Mouse (Mus musculus) spleen, postnatal 14 days (tissue): ENCODE data around the gene Hnrnpul1.

ENCODE experiments used
- DNase-seq, 2 experiments: peaks; one replicate each; pipeline ENCODE4 v3.0.0; 2021 to 2022; ENCODE audit warnings: low spot score in 2 of 2

Hnrnpul1 gene

GRCm38 (mm10) chr7:25689603-25690021 is 64.9 kb downstream of the Hnrnpul1 start:
- DNase-seq: no peak

GRCm38 (mm10) chr7:25688810-25689586 is 65.6 kb downstream of the Hnrnpul1 start:
- peak; percentile 59 to 72 for DNase-seq

GRCm38 (mm10) chr7:25687811-25688401 is 66.7 kb downstream of the Hnrnpul1 start:
- DNase-seq: peak; percentile 69 to 77

GRCm38 (mm10) chr7:25686680-25687531 is 67.7 kb downstream of the Hnrnpul1 start, which contains the start of gene Tgfb1:
Gene Tgfb1, plus strand, starts transcription at chr7:25687002.
- DNase-seq: peak; percentile 68 to 82

- no peak for DNase-seq
These were observed 68.6 kb downstream of the Hnrnpul1 start for GRCm38 (mm10) chr7:25685926-25686470.

GRCm38 (mm10) chr7:25684659-25685058 is 69.9 kb downstream of the Hnrnpul1 start:
- no peak for DNase-seq

GRCm38 (mm10) chr7:25683474-25684180 is 70.9 kb downstream of the Hnrnpul1 start:
- peak in 1 of 2 experiments; percentile 52 for DNase-seq

GRCm38 (mm10) chr7:25681341-25682231 is 73.0 kb downstream of the Hnrnpul1 start:
- DNase-seq: no peak

- DNase-seq: peak; percentile 98
These were observed 73.9 kb downstream of the Hnrnpul1 start, which contains the start of gene B9d2 for GRCm38 (mm10) chr7:25680514-25681258. Gene B9d2, plus strand, starts transcription at chr7:25680780.

- DNase-seq: no peak
These were observed 74.6 kb downstream of the Hnrnpul1 start for GRCm38 (mm10) chr7:25679971-25680370.

GRCm38 (mm10) chr7:25677013-25677412 is 77.5 kb downstream of the Hnrnpul1 start:
- no peak for DNase-seq

GRCm38 (mm10) chr7:25676085-25676781 is 78.3 kb downstream of the Hnrnpul1 start:
- DNase-seq: no peak

- DNase-seq: no peak
These were observed 79.2 kb downstream of the Hnrnpul1 start for GRCm38 (mm10) chr7:25675405-25675804.

GRCm38 (mm10) chr7:25674719-25675300 is 79.7 kb downstream of the Hnrnpul1 start, which contains the start of gene Tmem91:
Gene Tmem91, minus strand, starts transcription at chr7:25675166.
- DNase-seq: no peak

GRCm38 (mm10) chr7:25674297-25674696 is 80.3 kb downstream of the Hnrnpul1 start:
- DNase-seq: no peak

- DNase-seq: no peak
These were observed 82.1 kb downstream of the Hnrnpul1 start for GRCm38 (mm10) chr7:25672442-25672841.

- no peak for DNase-seq
These were observed 82.9 kb downstream of the Hnrnpul1 start for GRCm38 (mm10) chr7:25671686-25672085.
